Mouse (Mus musculus) lung, postnatal 0 days (tissue): Measurements from ENCODE around the gene Sdc4.

Source experiments
- CTCF ChIP-seq: IDR thresholded peaks from 2 replicates; pipeline ENCODE4 v1.5.1; 2016; ENCODE audit warnings: antibody characterized with exemption, mild to moderate bottlenecking
- EP300 ChIP-seq: IDR thresholded peaks from 2 replicates; pipeline ENCODE4 v1.6.1; 2016; ENCODE audit warnings: antibody characterized with exemption, mild to moderate bottlenecking, control low read depth

DNA sequence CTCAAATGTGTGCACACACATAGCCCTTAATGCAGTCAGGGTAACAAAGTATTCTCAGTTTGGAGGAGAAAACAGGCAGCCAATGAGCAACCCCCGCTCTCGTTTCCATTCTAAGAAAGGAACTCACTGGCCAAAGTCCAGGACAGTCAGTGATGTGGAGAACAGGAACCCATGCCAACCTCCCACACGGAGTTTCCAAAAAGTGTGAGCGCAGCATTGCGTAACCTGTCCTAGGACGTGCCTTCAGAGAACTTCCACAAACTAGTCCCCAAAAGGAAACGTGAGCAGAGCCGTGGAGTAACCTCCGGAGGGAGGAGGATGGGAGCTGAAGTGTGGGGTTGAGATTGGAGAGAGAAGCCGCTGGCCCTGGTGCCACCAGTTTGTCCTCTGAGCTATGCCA lies 11.2 kb upstream of the Sdc4 start:
- TF ChIP-seq CTCF (no peak), EP300 (peak; percentile 71)
